Mouse (Mus musculus): ENCODE data around the gene Enkur.
"Not testable (repeated sequence)": the region's sequence is repeated elsewhere in the genome, so short reads cannot be mapped to it uniquely, and the experiment has no call there.

Enkur gene

GRCm38 (mm10) chr2:21204912-21205830, at the start of gene Enkur, which contains the start of gene Thnsl1:
TSS of gene Enkur (minus strand) at chr2:21205365.
TSS of gene Thnsl1 (plus strand) at chr2:21205724.
- DNase-seq (ENCODE audit: low read depth), result peak; percentile 99

GRCm38 (mm10) chr2:21254308-21254707, 49.1 kb upstream of the Enkur start:
- DNase-seq (ENCODE audit: low read depth), result no peak

- no peak for DNase-seq (ENCODE audit: low read depth)
Observed at GRCm38 (mm10) chr2:21253644-21254043, 48.5 kb upstream of the Enkur start.

GRCm38 (mm10) chr2:21245477-21246102, 40.4 kb upstream of the Enkur start:
- DNase-seq (ENCODE audit: low read depth), result no peak

- DNase-seq (ENCODE audit: low read depth), result no peak
Observed at GRCm38 (mm10) chr2:21244986-21245385, 39.8 kb upstream of the Enkur start.

- not testable (repeated sequence) for DNase-seq (ENCODE audit: low read depth)
Observed at GRCm38 (mm10) chr2:21244104-21244503, 38.9 kb upstream of the Enkur start.

- DNase-seq (ENCODE audit: low read depth), result peak; percentile 13
Observed at GRCm38 (mm10) chr2:21236846-21237245, 31.7 kb upstream of the Enkur start.

- no peak for DNase-seq (ENCODE audit: low read depth)
Observed at GRCm38 (mm10) chr2:21235844-21236386, 30.8 kb upstream of the Enkur start.

- DNase-seq (ENCODE audit: low read depth), result peak; percentile 55
Observed at GRCm38 (mm10) chr2:21234871-21235648, 29.9 kb upstream of the Enkur start.

- no peak for DNase-seq (ENCODE audit: low read depth)
Observed at GRCm38 (mm10) chr2:21231147-21231546, 26.0 kb upstream of the Enkur start.

- no peak for DNase-seq (ENCODE audit: low read depth)
Observed at GRCm38 (mm10) chr2:21230276-21230675, 25.1 kb upstream of the Enkur start.

GRCm38 (mm10) chr2:21222453-21223384, 17.6 kb upstream of the Enkur start:
- DNase-seq (ENCODE audit: low read depth), result no peak

GRCm38 (mm10) chr2:21215284-21215683, 10.1 kb upstream of the Enkur start:
- no peak for DNase-seq (ENCODE audit: low read depth)

- DNase-seq (ENCODE audit: low read depth), result no peak
Observed at GRCm38 (mm10) chr2:21214322-21214721, 9.2 kb upstream of the Enkur start.

GRCm38 (mm10) chr2:21211361-21211760, 6.2 kb upstream of the Enkur start:
- DNase-seq (ENCODE audit: low read depth), result no peak

GRCm38 (mm10) chr2:21206278-21206677, 1.1 kb upstream of the Enkur start:
- no peak for DNase-seq (ENCODE audit: low read depth)

- no peak for DNase-seq (ENCODE audit: low read depth)
Observed at GRCm38 (mm10) chr2:21205831-21206159, 630 bp upstream of the Enkur start.

- DNase-seq (ENCODE audit: low read depth), result peak; percentile 52
Observed at GRCm38 (mm10) chr2:21202754-21203153, 2.4 kb downstream of the Enkur start.

GRCm38 (mm10) chr2:21199051-21199450, 6.1 kb downstream of the Enkur start:
- no peak for DNase-seq (ENCODE audit: low read depth)

GRCm38 (mm10) chr2:21195233-21195632, 9.9 kb downstream of the Enkur start:
- DNase-seq (ENCODE audit: low read depth), result no peak

GRCm38 (mm10) chr2:21191232-21191631, 13.9 kb downstream of the Enkur start:
- DNase-seq (ENCODE audit: low read depth), result no peak
